Mouse (Mus musculus) embryonic facial prominence, embryonic 10.5 days (tissue): ENCODE results near the gene Vav2. TPM values are rescaled to one million over a fixed set of nuclear protein-coding genes. Genes with fewer than 3 reads are reported as not detected.

Experiments used
- DNase-seq: peaks from one replicate; pipeline ENCODE4 v3.0.0-alpha.2; 2017; ENCODE audit warnings: low spot score
- H3K27ac ChIP-seq: fragments of 300-500 bp; sonication (generic); replicated peaks from 2 replicates; pipeline ENCODE4 v1.5.1; 2016; ENCODE audit warnings: mild to moderate bottlenecking
- H3K27me3 ChIP-seq: fragments of 300-500 bp; sonication (generic); replicated peaks from 2 replicates; pipeline ENCODE4 v1.6.1; 2016; ENCODE audit warnings: low read depth, mild to moderate bottlenecking; ENCODE audit not compliant: poor library complexity, severe bottlenecking
- H3K36me3 ChIP-seq: fragments of 300-500 bp; sonication (generic); replicated peaks from 2 replicates; pipeline ENCODE4 v1.6.1; 2016; ENCODE audit warnings: mild to moderate bottlenecking, moderate library complexity
- H3K4me1 ChIP-seq: fragments of 300-500 bp; sonication (generic); 2 replicates; pipeline ENCODE4 v1.6.1; 2016
- H3K4me3 ChIP-seq: fragments of 300-500 bp; sonication (generic); 2 replicates; pipeline ENCODE4 v1.5.1; 2016; ENCODE audit warnings: mild to moderate bottlenecking, moderate library complexity
- H3K9me3 ChIP-seq: fragments of 300-500 bp; sonication (generic); 2 replicates; pipeline ENCODE4 v1.6.1; 2016; ENCODE audit warnings: mild to moderate bottlenecking
- WGBS: fragments of 180-500 bp; shearing (Covaris S2); methylation state at CpG from one replicate; pipeline ENCODE4 v1.1.7; 2016; 5-methylcytosine and 5-hydroxymethylcytosine counted together
- polyA plus RNA-seq: library from polyadenylated mRNA; unstranded; fragments of >200 nt; fragmentation: Nextera tagmentation; extraction: Ambion mirVana; gene quantifications from 2 replicates; pipeline ENCODE4 v1.2.1, GENCODE M21; 2016

Gene Vav2
- polyA plus RNA-seq, 1 experiment from 2014 or later = 10.3 TPM

GRCm38 (mm10) chr2:27460651-27461050 lies 33.8 kb upstream of the Vav2 start:
- Histone ChIP-seq H3K4me1 (no peaks in the 10 kb centered on the region), H3K36me3 (peaks cover 99% of the 10 kb centered on the region), H3K4me3 (no peak overlapping the region), H3K27ac (no peak overlapping the region), H3K9me3 (no peaks in the 10 kb centered on the region), H3K27me3 (no peaks in the 10 kb centered on the region)
- no peak for DNase-seq
- WGBS = 75% methylated on average over 9 of the region's 9 CpGs

- Histone ChIP-seq H3K9me3 (no peaks in the 10 kb centered on the region), H3K36me3 (peaks cover 99% of the 10 kb centered on the region), H3K27ac (no peak overlapping the region), H3K4me1 (no peaks in the 10 kb centered on the region), H3K27me3 (no peaks in the 10 kb centered on the region), H3K4me3 (no peak overlapping the region)
- no peak for DNase-seq
- WGBS = 89% methylated on average over 5 of the region's 5 CpGs
These were observed 33.3 kb upstream of the Vav2 start for GRCm38 (mm10) chr2:27460163-27460562.

GRCm38 (mm10) chr2:27459735-27460134 lies 32.9 kb upstream of the Vav2 start:
- Histone ChIP-seq H3K27me3 (no peaks in the 10 kb centered on the region), H3K36me3 (peaks cover 100% of the 10 kb centered on the region), H3K9me3 (no peaks in the 10 kb centered on the region), H3K4me3 (no peak overlapping the region), H3K27ac (no peak overlapping the region), H3K4me1 (no peaks in the 10 kb centered on the region)
- WGBS = 91% methylated on average over 7 of the region's 7 CpGs
- DNase-seq = no peak

GRCm38 (mm10) chr2:27450226-27450625 lies 23.4 kb upstream of the Vav2 start:
- no peaks in the 10 kb centered on the region for H3K9me3 ChIP-seq
- H3K36me3 ChIP-seq = peaks cover 99% of the 10 kb centered on the region
- WGBS = 94% methylated on average over 14 of the region's 14 CpGs
- no peak for DNase-seq
- no peaks in the 10 kb centered on the region for H3K4me1 ChIP-seq
- H3K27ac ChIP-seq = no peak overlapping the region
- H3K4me3 ChIP-seq = no peak overlapping the region
- no peaks in the 10 kb centered on the region for H3K27me3 ChIP-seq

GRCm38 (mm10) chr2:27447782-27448181 lies 20.9 kb upstream of the Vav2 start:
- Histone ChIP-seq H3K27ac (no peak overlapping the region), H3K36me3 (peaks cover 89% of the 10 kb centered on the region), H3K4me1 (peaks cover 7% of the 10 kb centered on the region), H3K4me3 (no peak overlapping the region), H3K9me3 (no peaks in the 10 kb centered on the region), H3K27me3 (no peaks in the 10 kb centered on the region)
- DNase-seq = peak; percentile 39
- 87% methylated on average over 5 of the region's 5 CpGs for WGBS

GRCm38 (mm10) chr2:27446812-27447211 lies 20.0 kb upstream of the Vav2 start:
- WGBS = 93% methylated on average over 8 of the region's 8 CpGs
- H3K36me3 ChIP-seq = peaks cover 80% of the 10 kb centered on the region

GRCm38 (mm10) chr2:27445910-27446309 lies 19.1 kb upstream of the Vav2 start:
- H3K27me3 ChIP-seq = no peaks in the 10 kb centered on the region
- H3K27ac ChIP-seq = no peak overlapping the region
- no peak for DNase-seq
- H3K4me1 ChIP-seq = peaks cover 17% of the 10 kb centered on the region
- WGBS = 89% methylated on average over 3 of the region's 3 CpGs
- peaks cover 71% of the 10 kb centered on the region for H3K36me3 ChIP-seq
- H3K4me3 ChIP-seq = no peak overlapping the region
- H3K9me3 ChIP-seq = no peaks in the 10 kb centered on the region

More at GRCm38 (mm10) chr2:27446812-27447211, 20.0 kb upstream of the Vav2 start:
- H3K4me3 ChIP-seq = no peak overlapping the region
- DNase-seq = no peak
- no peaks in the 10 kb centered on the region for H3K27me3 ChIP-seq
- no peak overlapping the region for H3K27ac ChIP-seq
- H3K4me1 ChIP-seq = peaks cover 14% of the 10 kb centered on the region
- H3K9me3 ChIP-seq = no peaks in the 10 kb centered on the region

- Histone ChIP-seq H3K9me3 (no peaks in the 10 kb centered on the region), H3K27me3 (no peaks in the 10 kb centered on the region), H3K4me3 (peak overlapping the region; percentile 79), H3K4me1 (peaks cover 19% of the 10 kb centered on the region), H3K36me3 (peaks cover 45% of the 10 kb centered on the region), H3K27ac (no peak overlapping the region)
- DNase-seq = no peak
- 84% methylated on average over 5 of the region's 5 CpGs for WGBS
These were observed 16.5 kb upstream of the Vav2 start for GRCm38 (mm10) chr2:27443450-27443708.

GRCm38 (mm10) chr2:27442708-27443449 lies 16.0 kb upstream of the Vav2 start:
- Histone ChIP-seq H3K9me3 (no peaks in the 10 kb centered on the region), H3K27ac (peak overlapping the region; percentile 87), H3K36me3 (peaks cover 40% of the 10 kb centered on the region), H3K4me3 (peak overlapping the region; percentile 79), H3K4me1 (peaks cover 22% of the 10 kb centered on the region), H3K27me3 (no peaks in the 10 kb centered on the region)
- DNase-seq = no peak
- WGBS = 37% methylated on average over 20 of the region's 20 CpGs

GRCm38 (mm10) chr2:27441767-27442707 lies 15.2 kb upstream of the Vav2 start, which contains the start of gene Brd3os:
Gene Brd3os, plus strand, starts transcription at chr2:27442324.
- Histone ChIP-seq H3K27me3 (no peaks in the 10 kb centered on the region), H3K4me1 (peaks cover 22% of the 10 kb centered on the region), H3K27ac (peak within 1 kb of the TSS; percentile 87), H3K36me3 (peaks cover 32% of the 10 kb centered on the region), H3K9me3 (no peaks in the 10 kb centered on the region), H3K4me3 (peak within 1 kb of the TSS; percentile 79)
- peak; percentile 98 for DNase-seq
- 1% methylated on average over 36 of the region's 36 CpGs for WGBS

- WGBS = 23% methylated on average over 11 of the region's 11 CpGs
- Histone ChIP-seq H3K27me3 (no peaks in the 10 kb centered on the region), H3K36me3 (no peaks in the 10 kb centered on the region), H3K4me3 (no peak overlapping the region), H3K27ac (no peak overlapping the region), H3K9me3 (no peaks in the 10 kb centered on the region), H3K4me1 (peaks cover 25% of the 10 kb centered on the region)
- peak; percentile 48 for DNase-seq
These were observed 11.4 kb upstream of the Vav2 start for GRCm38 (mm10) chr2:27438281-27438680.

- no peaks in the 10 kb centered on the region for H3K9me3 ChIP-seq
- no peaks in the 10 kb centered on the region for H3K36me3 ChIP-seq
- WGBS = 68% methylated on average over 1 of the region's 1 CpGs
- peaks cover 21% of the 10 kb centered on the region for H3K4me1 ChIP-seq
- H3K27me3 ChIP-seq = no peaks in the 10 kb centered on the region
- H3K27ac ChIP-seq = no peak overlapping the region
- no peak for DNase-seq
- H3K4me3 ChIP-seq = no peak overlapping the region
These were observed 11.0 kb upstream of the Vav2 start for GRCm38 (mm10) chr2:27437876-27438275.

- WGBS = 83% methylated on average over 2 of the region's 2 CpGs
- H3K9me3 ChIP-seq = no peaks in the 10 kb centered on the region
These were observed 5.8 kb upstream of the Vav2 start for GRCm38 (mm10) chr2:27432599-27432998.

More at GRCm38 (mm10) chr2:27432599-27432998, 5.8 kb upstream of the Vav2 start:
- H3K27ac ChIP-seq = no peak overlapping the region
- H3K4me1 ChIP-seq = peaks cover 10% of the 10 kb centered on the region
- no peak for DNase-seq
- H3K4me3 ChIP-seq = no peak overlapping the region
- H3K36me3 ChIP-seq = no peaks in the 10 kb centered on the region
- H3K27me3 ChIP-seq = no peaks in the 10 kb centered on the region
